In genomic region chr4:134065431-134066004, GRCm38 (mm10) we compare ENCODE assay signal across 13 mouse cellular contexts. TPM values are rescaled to one million over a fixed set of nuclear protein-coding genes. Genes with fewer than 3 reads are reported as not detected.
DNase-seq lines count a peak whose midpoint lies in the region; ATAC-seq and TF ChIP-seq lines count a peak whose summit lies in the region.
"Had no signal": no experiment of that assay in that cellular context is flagged by ENCODE, and none has a peak within 500 bp of the region (broad histone marks: within the 10 kb centered on the region; RNA-seq: fewer than 3 reads in every experiment).

No protein-coding gene starts in this region.

- H3K36me3 ChIP-seq in forebrain, embryonic 10.5 days (replicated peaks), result no peaks in the 10 kb centered on the region
- H3K36me3 ChIP-seq in forebrain, embryonic 11.5 days (ENCODE audit: control insufficient read depth, insufficient read depth, low read length), result no peaks in the 10 kb centered on the region
- H3K36me3 ChIP-seq in intestine, embryonic 16.5 days (ENCODE audit: control insufficient read depth, insufficient read depth, low read length), result no peaks in the 10 kb centered on the region
- no peaks in the 10 kb centered on the region for H3K36me3 ChIP-seq in limb, embryonic 10.5 days
- peaks cover 3% of the 10 kb centered on the region; the same call in 1 of the 2 replicates for H3K36me3 ChIP-seq in small intestine, adult 2 months (ENCODE audit: control insufficient read depth, insufficient read depth, low read length)
- H3K36me3 ChIP-seq: forebrain, embryonic 12.5 days; hindbrain, embryonic 15.5 days had no signal

- ATAC-seq in forebrain, embryonic 11.5 days (replicated peaks; ENCODE audit: low FRiP score), result no peak
- peak; percentile 20 for ATAC-seq in intestine, embryonic 16.5 days

- TF ChIP-seq POLR2A in small intestine, adult 2 months (IDR thresholded peaks at IDR 0.05; ENCODE audit: low read depth, low read length), result peak; percentile 42; the same call in 1 of the 2 replicates

- H3K9me3 ChIP-seq in forebrain, embryonic 10.5 days, result no peaks in the 10 kb centered on the region
- no peaks in the 10 kb centered on the region for H3K9me3 ChIP-seq in forebrain, embryonic 11.5 days (ENCODE audit: control insufficient read depth, low read length)
- no peaks in the 10 kb centered on the region for H3K9me3 ChIP-seq in intestine, embryonic 16.5 days (ENCODE audit: control insufficient read depth, low read length)
- H3K9me3 ChIP-seq in limb, embryonic 10.5 days (replicated peaks), result no peaks in the 10 kb centered on the region
- H3K9me3 ChIP-seq: forebrain, embryonic 12.5 days; hindbrain, embryonic 15.5 days had no signal

- H3K4me1 ChIP-seq in forebrain, embryonic 10.5 days, result peaks cover 23% of the 10 kb centered on the region
- no peaks in the 10 kb centered on the region for H3K4me1 ChIP-seq in forebrain, embryonic 11.5 days (replicated peaks; ENCODE audit: control insufficient read depth, insufficient read depth, low read length)
- peaks cover 28% of the 10 kb centered on the region for H3K4me1 ChIP-seq in intestine, embryonic 16.5 days (ENCODE audit: control insufficient read depth, insufficient read depth, low read length)
- peaks cover 19% of the 10 kb centered on the region for H3K4me1 ChIP-seq in limb, embryonic 10.5 days
- peaks cover 45% of the 10 kb centered on the region for H3K4me1 ChIP-seq in small intestine, adult 2 months (ENCODE audit: control insufficient read depth, insufficient read depth, insufficient read length, low read length)
- H3K4me1 ChIP-seq: hindbrain, embryonic 15.5 days had no signal

- TF ChIP-seq CTCF in small intestine, adult 2 months (IDR thresholded peaks at IDR 0.05; ENCODE audit: extremely low read depth, insufficient read length, insufficient replicate concordance, low read depth, low read length), result no peak

- no peak overlapping the region for H3K9ac ChIP-seq in forebrain, embryonic 11.5 days (ENCODE audit: low read length)
- peak overlapping the region; percentile 66 for H3K9ac ChIP-seq in intestine, embryonic 16.5 days (ENCODE audit: low read depth, low read length)
- H3K9ac ChIP-seq: forebrain, embryonic 12.5 days; hindbrain, embryonic 15.5 days had no signal

- DNase-seq in forebrain, embryonic 10.5 days (ENCODE audit: extremely low spot score, low spot score), result no peak
- DNase-seq in forebrain, embryonic 11.5 days (ENCODE audit: low spot score), result no peak
- DNase-seq in limb, embryonic 10.5 days (ENCODE audit: low spot score), result no peak
- DNase-seq in left cerebral cortex, adult 18-20 months (ENCODE audit: low spot score in 2 of 2), result no peak
- DNase-seq in right cerebral cortex, postnatal 36 days (ENCODE audit: low spot score in 2 of 2), result no peak
- DNase-seq in adrenal gland, postnatal 4 days (ENCODE audit: low spot score in 2 of 2), result no peak
- DNase-seq: adrenal gland, postnatal 36 days; cerebellum, postnatal 10 days had no signal

- peaks cover 55% of the 10 kb centered on the region for H3K27me3 ChIP-seq in forebrain, embryonic 10.5 days (ENCODE audit: poor library complexity, severe bottlenecking)
- peaks cover 4% of the 10 kb centered on the region for H3K27me3 ChIP-seq in forebrain, embryonic 11.5 days (ENCODE audit: control insufficient read depth, insufficient read depth, low read length)
- no peaks in the 10 kb centered on the region for H3K27me3 ChIP-seq in intestine, embryonic 16.5 days (replicated peaks; ENCODE audit: control insufficient read depth, insufficient read depth, low read length)
- peaks cover 62% of the 10 kb centered on the region for H3K27me3 ChIP-seq in limb, embryonic 10.5 days (ENCODE audit: low read depth, poor library complexity, severe bottlenecking)
- no peaks in the 10 kb centered on the region for H3K27me3 ChIP-seq in small intestine, adult 2 months (ENCODE audit: control insufficient read depth, insufficient read depth, low read length)

- WGBS in forebrain, embryonic 10.5 days, result 26% methylated on average over 23 of the region's 23 CpGs
- 25% methylated on average over 23 of the region's 23 CpGs for WGBS in forebrain, embryonic 11.5 days
- WGBS in intestine, embryonic 16.5 days, result 14% methylated on average over 23 of the region's 23 CpGs
- WGBS in limb, embryonic 10.5 days, result 17% methylated on average over 23 of the region's 23 CpGs
- 14% methylated on average over 23 of the region's 23 CpGs for WGBS in small intestine, adult 2 months

- 0 out of 2 replicates have a peak overlapping the region, but pooled peaks have one; percentile 27 for H3K27ac ChIP-seq in forebrain, embryonic 10.5 days
- no peak overlapping the region for H3K27ac ChIP-seq in forebrain, embryonic 11.5 days (ENCODE audit: low read depth, low read length)
- H3K27ac ChIP-seq in intestine, embryonic 16.5 days (ENCODE audit: low read length), result peak overlapping the region; percentile 74
- no peak overlapping the region for H3K27ac ChIP-seq in limb, embryonic 10.5 days
- peak overlapping the region; percentile 83 for H3K27ac ChIP-seq in small intestine, adult 2 months (ENCODE audit: insufficient read depth, low read depth, low read length)
- H3K27ac ChIP-seq: forebrain, embryonic 12.5 days; hindbrain, embryonic 15.5 days; macrophage had no signal

- no peak overlapping the region for H3K4me2 ChIP-seq in forebrain, embryonic 11.5 days (ENCODE audit: low read depth, low read length, severe bottlenecking)
- H3K4me2 ChIP-seq in intestine, embryonic 16.5 days (ENCODE audit: low read depth, low read length), result peak overlapping the region; percentile 49
- H3K4me2 ChIP-seq: forebrain, embryonic 12.5 days; hindbrain, embryonic 15.5 days had no signal

- peak overlapping the region; percentile 5; the same call in 1 of the 2 replicates for H3K4me3 ChIP-seq in forebrain, embryonic 10.5 days
- no peak overlapping the region for H3K4me3 ChIP-seq in forebrain, embryonic 11.5 days (ENCODE audit: low read depth, low read length)
- peak overlapping the region; percentile 46 for H3K4me3 ChIP-seq in intestine, embryonic 16.5 days (ENCODE audit: low read length)
- peak overlapping the region; percentile 11; the same call in 1 of the 2 replicates for H3K4me3 ChIP-seq in limb, embryonic 10.5 days
- peak overlapping the region; percentile 81 for H3K4me3 ChIP-seq in small intestine, adult 2 months (ENCODE audit: low read depth, low read length)
- H3K4me3 ChIP-seq: forebrain, embryonic 12.5 days; hindbrain, embryonic 15.5 days had no signal

RNA-seq across cellular contexts. Expression of gene Crybg2, which starts 4.9 kb away (rescaled TPM):
- 1.7 and 3.5 TPM in 2 replicates for polyA plus RNA-seq in forebrain, embryonic 10.5 days (2016; fragmentation: Nextera tagmentation; extraction: Ambion mirVana)
- polyA plus RNA-seq in forebrain, embryonic 11.5 days (2014; fragmentation: Nextera tagmentation; extraction: Ambion mirVana), result 1.9 and 2.5 TPM in 2 replicates
- polyA plus RNA-seq in intestine, embryonic 16.5 days (2015; fragmentation: Nextera tagmentation; extraction: Ambion mirVana), result 22.3 and 22.9 TPM in 2 replicates
- polyA plus RNA-seq in limb, embryonic 10.5 days (2016; fragmentation: Nextera tagmentation; extraction: Ambion mirVana), result 3.5 and 4.4 TPM in 2 replicates
- polyA plus RNA-seq in small intestine, adult 2 months (2012; rRNA removed), result 57.7 and 92.5 TPM in 2 replicates
- total RNA-seq in left cerebral cortex, adult 18-20 months (2021), result 1 to 10 TPM; 4.4 to 5.7 TPM
- total RNA-seq in adrenal gland, postnatal 4 days (2021), result under 1 TPM; 0.25 to 0.28 TPM
- total RNA-seq: adrenal gland, postnatal 36 days had no signal
- polyA plus RNA-seq: macrophage had no signal

RNA-seq across cellular contexts. Expression of gene Zfp683, which starts 11.9 kb away (rescaled TPM):
- polyA plus RNA-seq in forebrain, embryonic 10.5 days (2016; fragmentation: Nextera tagmentation; extraction: Ambion mirVana), result not detected in 2 replicates
- not detected in 2 replicates for polyA plus RNA-seq in forebrain, embryonic 11.5 days (2014; fragmentation: Nextera tagmentation; extraction: Ambion mirVana)
- not detected in 2 replicates for polyA plus RNA-seq in intestine, embryonic 16.5 days (2015; fragmentation: Nextera tagmentation; extraction: Ambion mirVana)
- polyA plus RNA-seq in limb, embryonic 10.5 days (2016; fragmentation: Nextera tagmentation; extraction: Ambion mirVana), result not detected in 2 replicates
- 0.24 and 1.3 TPM in 2 replicates for polyA plus RNA-seq in small intestine, adult 2 months (2012; rRNA removed)
- total RNA-seq in left cerebral cortex, adult 18-20 months (2021), result not detected
- not detected for total RNA-seq in adrenal gland, postnatal 4 days (2021)
- total RNA-seq: adrenal gland, postnatal 36 days had no signal
- polyA plus RNA-seq: forebrain, embryonic 12.5 days; hindbrain, embryonic 15.5 days; macrophage had no signal

RNA-seq across cellular contexts. Expression of gene Cd52, which starts 29.4 kb away (rescaled TPM):
- polyA plus RNA-seq in forebrain, embryonic 10.5 days (2016; fragmentation: Nextera tagmentation; extraction: Ambion mirVana), result 4.1 and 5.0 TPM in 2 replicates
- polyA plus RNA-seq in forebrain, embryonic 11.5 days (2014; fragmentation: Nextera tagmentation; extraction: Ambion mirVana), result 2.5 and 2.6 TPM in 2 replicates
- polyA plus RNA-seq in intestine, embryonic 16.5 days (2015; fragmentation: Nextera tagmentation; extraction: Ambion mirVana), result 27.8 and 28.4 TPM in 2 replicates
- 2.4 and 3.9 TPM in 2 replicates for polyA plus RNA-seq in limb, embryonic 10.5 days (2016; fragmentation: Nextera tagmentation; extraction: Ambion mirVana)
- 21.7 and 35.1 TPM in 2 replicates for polyA plus RNA-seq in small intestine, adult 2 months (2012; rRNA removed)
- total RNA-seq in left cerebral cortex, adult 18-20 months (2021), result 1 to 10 TPM; 2.7 to 4.1 TPM
- 10 to 100 TPM; 10.1 to 14.4 TPM for total RNA-seq in adrenal gland, postnatal 4 days (2021)

RNA-seq across cellular contexts. Expression of gene Ubxn11, which starts 36.9 kb away (rescaled TPM):
- polyA plus RNA-seq in forebrain, embryonic 10.5 days (2016; fragmentation: Nextera tagmentation; extraction: Ambion mirVana), result 6.3 and 7.3 TPM in 2 replicates
- 6.6 and 7.0 TPM in 2 replicates for polyA plus RNA-seq in forebrain, embryonic 11.5 days (2014; fragmentation: Nextera tagmentation; extraction: Ambion mirVana)
- 4.3 and 5.6 TPM in 2 replicates for polyA plus RNA-seq in intestine, embryonic 16.5 days (2015; fragmentation: Nextera tagmentation; extraction: Ambion mirVana)
- 5.1 and 6.5 TPM in 2 replicates for polyA plus RNA-seq in limb, embryonic 10.5 days (2016; fragmentation: Nextera tagmentation; extraction: Ambion mirVana)
- polyA plus RNA-seq in small intestine, adult 2 months (2012; rRNA removed), result 2.8 and 4.5 TPM in 2 replicates
- 10 to 100 TPM; 31.7 to 38.4 TPM for total RNA-seq in left cerebral cortex, adult 18-20 months (2021)
- 10 to 100 TPM in 1 of 2 experiments, 1 to 10 TPM in 1; 9.4 to 13.4 TPM for total RNA-seq in adrenal gland, postnatal 4 days (2021)

RNA-seq across cellular contexts. Expression of gene Lin28a, which starts 46.9 kb away (rescaled TPM):
- 21.6 and 25.7 TPM in 2 replicates for polyA plus RNA-seq in forebrain, embryonic 10.5 days (2016; fragmentation: Nextera tagmentation; extraction: Ambion mirVana)
- polyA plus RNA-seq in forebrain, embryonic 11.5 days (2014; fragmentation: Nextera tagmentation; extraction: Ambion mirVana), result 1.6 and 2.3 TPM in 2 replicates
- 0.10 TPM in 2 replicates for polyA plus RNA-seq in intestine, embryonic 16.5 days (2015; fragmentation: Nextera tagmentation; extraction: Ambion mirVana)
- polyA plus RNA-seq in limb, embryonic 10.5 days (2016; fragmentation: Nextera tagmentation; extraction: Ambion mirVana), result 16.7 and 46.5 TPM in 2 replicates
- polyA plus RNA-seq in small intestine, adult 2 months (2012; rRNA removed), result not detected in 2 replicates
- not detected for total RNA-seq in left cerebral cortex, adult 18-20 months (2021)
- total RNA-seq in adrenal gland, postnatal 4 days (2021), result under 1 TPM; 0.50 to 0.73 TPM
- total RNA-seq: adrenal gland, postnatal 36 days had no signal
- polyA plus RNA-seq: macrophage had no signal

Comparison
In these comparisons a context has a peak if more than half of its experiments do, and no peak if none do; other contexts are left out.
1. H3K27ac ChIP-seq: peak in forebrain, embryonic 10.5 days (single experiment), intestine, embryonic 16.5 days (single experiment) and small intestine, adult 2 months (single experiment); none in forebrain, embryonic 11.5 days (single experiment) and limb, embryonic 10.5 days (single experiment).